Mouse (Mus musculus) neural tube, embryonic 11.5 days (tissue): ENCODE results near the gene Gm7073. TPM values are rescaled to one million over a fixed set of nuclear protein-coding genes. Genes with fewer than 3 reads are reported as not detected.

Source experiments
- ATAC-seq: fragments of 200-750 bp; cut with Nextera tagmentation; 2 replicates; pipeline ENCODE4 v1.8.0; 2017; ENCODE audit warnings: moderate number of reproducible peaks, mild to moderate bottlenecking, moderate TSS enrichment, moderate library complexity; ENCODE audit not compliant: insufficient read depth, low FRiP score, low TSS enrichment
- DNase-seq: peaks from one replicate; pipeline ENCODE4 v3.0.0-alpha.2; 2015; ENCODE audit warnings: low spot score
- H3K27ac ChIP-seq: fragments of 300-500 bp; sonication (generic); 2 replicates; pipeline ENCODE4 v1.5.1; 2014; ENCODE audit warnings: low read depth, mild to moderate bottlenecking, low read length
- H3K27me3 ChIP-seq: fragments of 300-500 bp; sonication (generic); 2 replicates; pipeline ENCODE4 v1.6.1; 2014; ENCODE audit warnings: mild to moderate bottlenecking, low read length, mixed read lengths; ENCODE audit not compliant: control insufficient read depth, insufficient read depth
- H3K36me3 ChIP-seq: fragments of 300-500 bp; sonication (generic); 2 replicates; pipeline ENCODE4 v1.6.1; 2014; ENCODE audit warnings: mild to moderate bottlenecking, low read length, moderate library complexity, mixed read lengths; ENCODE audit not compliant: control insufficient read depth, insufficient read depth
- H3K4me1 ChIP-seq: fragments of 300-500 bp; sonication (generic); 2 replicates; pipeline ENCODE4 v1.6.1; 2014; ENCODE audit warnings: low read length, mixed read lengths; ENCODE audit not compliant: control insufficient read depth, insufficient read depth
- H3K4me2 ChIP-seq: fragments of 300-500 bp; sonication (generic); 2 replicates; pipeline ENCODE4 v1.6.1; 2014; ENCODE audit warnings: low read depth, mild to moderate bottlenecking, moderate library complexity
- H3K4me3 ChIP-seq: fragments of 300-500 bp; sonication (generic); 2 replicates; pipeline ENCODE4 v1.5.1; 2014; ENCODE audit warnings: low read depth, low read length
- H3K9ac ChIP-seq: fragments of 300-500 bp; sonication (generic); 2 replicates; pipeline ENCODE4 v1.6.1; 2014; ENCODE audit warnings: mild to moderate bottlenecking, low read length
- H3K9me3 ChIP-seq: fragments of 300-500 bp; sonication (generic); 2 replicates; pipeline ENCODE4 v1.6.1; 2016; ENCODE audit warnings: low read length; ENCODE audit not compliant: control insufficient read depth
- WGBS: fragments of 180-500 bp; shearing (Covaris S2); extraction: QIAGEN DNeasy Blood & Tissue Kit; methylation state at CpG from one replicate; pipeline ENCODE4 v1.1.7; 2014; 5-methylcytosine and 5-hydroxymethylcytosine counted together
- polyA plus RNA-seq: library from polyadenylated mRNA; unstranded; fragments of >200 nt; fragmentation: Nextera tagmentation; extraction: Ambion mirVana; gene quantifications from 2 replicates; pipeline ENCODE4 v1.2.1, GENCODE M21; 2014

Gene Gm7073
- polyA plus RNA-seq, 1 experiment from 2014 or later, result not detected

DNA sequence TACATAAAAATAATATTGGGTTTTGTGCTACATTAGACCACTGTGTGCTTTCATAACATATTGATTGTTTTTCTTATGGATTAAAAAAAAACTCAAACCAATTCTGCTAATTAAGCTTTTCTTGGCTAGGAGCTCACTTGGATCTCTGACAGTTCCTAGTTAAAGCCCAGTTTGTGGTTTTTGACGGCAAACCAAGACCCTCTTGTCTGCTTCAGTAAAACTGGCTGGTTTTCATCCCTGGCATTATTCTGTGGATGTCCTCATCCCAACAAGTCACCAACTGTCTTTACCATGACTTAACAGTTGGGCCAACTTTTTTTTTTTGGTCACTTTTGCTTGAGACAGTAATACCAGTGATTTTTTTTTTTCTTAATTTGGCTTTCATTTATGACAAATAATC is 3.9 kb upstream of the Gm7073 start:
- no peaks in the 10 kb centered on the region for H3K4me1 ChIP-seq
- 51% methylated on average over 1 of the region's 1 CpGs for WGBS
- no peak overlapping the region for H3K4me2 ChIP-seq
- no peak overlapping the region for H3K4me3 ChIP-seq
- H3K27ac ChIP-seq, result no peak overlapping the region
- H3K27me3 ChIP-seq, result no peaks in the 10 kb centered on the region
- no peaks in the 10 kb centered on the region for H3K36me3 ChIP-seq
- ATAC-seq (no peak), DNase-seq (no peak)
- H3K9ac ChIP-seq, result no peak overlapping the region
- no peaks in the 10 kb centered on the region for H3K9me3 ChIP-seq

DNA sequence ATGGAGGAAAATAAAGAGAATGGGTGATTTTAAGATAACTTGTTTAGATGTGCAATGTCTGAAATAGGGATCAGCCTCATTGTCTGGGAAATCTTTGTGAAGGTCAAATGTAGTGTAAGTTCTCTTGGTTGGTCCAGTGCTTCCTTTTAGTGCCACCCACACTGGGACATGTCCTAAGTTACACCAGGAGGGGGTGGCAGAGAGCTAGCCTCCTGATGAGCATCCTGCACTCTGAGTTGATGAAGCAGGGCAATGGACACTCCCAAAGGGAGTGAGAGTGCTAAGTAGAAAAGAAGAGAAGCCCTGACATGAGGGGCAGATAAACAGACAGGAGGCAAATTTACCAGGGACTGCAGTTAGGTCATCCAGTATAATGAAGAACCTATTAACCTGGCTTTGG is 35.1 kb downstream of the Gm7073 start:
- no peaks in the 10 kb centered on the region for H3K9me3 ChIP-seq
- no peak overlapping the region for H3K4me2 ChIP-seq
- H3K27me3 ChIP-seq, result no peaks in the 10 kb centered on the region
- DNase-seq, result peak; percentile 50
- no peak for ATAC-seq
- no peak overlapping the region for H3K27ac ChIP-seq
- no peak overlapping the region for H3K9ac ChIP-seq
- no peaks in the 10 kb centered on the region for H3K36me3 ChIP-seq
- H3K4me3 ChIP-seq, result no peak overlapping the region
- no peaks in the 10 kb centered on the region for H3K4me1 ChIP-seq

DNA sequence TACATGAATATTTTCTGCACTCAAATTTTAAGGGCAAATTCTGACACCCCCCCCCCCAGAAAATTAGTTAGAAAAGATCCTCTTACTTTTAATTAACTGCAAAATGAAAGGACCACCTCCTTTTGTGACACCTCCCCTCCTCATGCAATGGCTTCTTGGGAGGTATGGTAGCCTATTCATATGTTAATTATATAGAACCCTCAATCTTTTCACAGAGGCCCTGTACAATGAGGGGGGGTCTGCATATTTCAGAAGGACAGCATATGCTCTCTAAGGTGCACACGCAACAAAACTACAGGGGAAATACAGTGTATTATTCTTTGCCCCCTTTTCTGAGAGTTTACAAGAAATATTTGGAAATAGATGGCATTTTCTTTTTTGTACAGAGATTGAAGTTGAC is 41.3 kb downstream of the Gm7073 start:
- WGBS, result 42% methylated on average over 1 of the region's 1 CpGs
- DNase-seq, result no peak
- Histone ChIP-seq H3K27ac (no peak overlapping the region), H3K4me2 (no peak overlapping the region), H3K4me1 (no peaks in the 10 kb centered on the region), H3K36me3 (no peaks in the 10 kb centered on the region), H3K27me3 (no peaks in the 10 kb centered on the region), H3K4me3 (no peak overlapping the region), H3K9ac (no peak overlapping the region), H3K9me3 (no peaks in the 10 kb centered on the region)
- peak; percentile 63; the same call in 1 of the 2 replicates for ATAC-seq

DNA sequence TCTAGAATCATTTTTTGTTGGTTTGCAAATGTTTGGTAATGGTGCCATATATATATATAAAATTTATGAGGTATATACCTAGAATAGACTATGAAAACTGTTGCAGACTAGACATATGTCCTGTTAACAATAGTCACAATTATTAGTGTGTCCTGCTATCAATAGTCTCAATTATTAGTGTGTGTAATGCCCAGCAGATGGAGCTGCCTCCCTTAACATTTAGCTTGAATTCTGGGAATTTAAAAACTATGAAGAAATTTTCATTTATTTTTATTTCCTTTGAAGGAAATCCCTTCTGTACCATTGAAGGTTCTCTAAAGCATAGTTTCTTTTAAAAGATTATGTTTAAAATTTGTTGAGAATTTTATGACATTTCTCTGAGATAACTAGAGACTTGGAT is 43.7 kb downstream of the Gm7073 start:
- H3K27ac ChIP-seq, result no peak overlapping the region
- H3K27me3 ChIP-seq, result no peaks in the 10 kb centered on the region
- no peaks in the 10 kb centered on the region for H3K4me1 ChIP-seq
- ATAC-seq (no peak), DNase-seq (no peak)
- H3K4me2 ChIP-seq, result no peak overlapping the region
- no peak overlapping the region for H3K9ac ChIP-seq
- H3K9me3 ChIP-seq, result no peaks in the 10 kb centered on the region
- no peak overlapping the region for H3K4me3 ChIP-seq
- H3K36me3 ChIP-seq, result no peaks in the 10 kb centered on the region

DNA sequence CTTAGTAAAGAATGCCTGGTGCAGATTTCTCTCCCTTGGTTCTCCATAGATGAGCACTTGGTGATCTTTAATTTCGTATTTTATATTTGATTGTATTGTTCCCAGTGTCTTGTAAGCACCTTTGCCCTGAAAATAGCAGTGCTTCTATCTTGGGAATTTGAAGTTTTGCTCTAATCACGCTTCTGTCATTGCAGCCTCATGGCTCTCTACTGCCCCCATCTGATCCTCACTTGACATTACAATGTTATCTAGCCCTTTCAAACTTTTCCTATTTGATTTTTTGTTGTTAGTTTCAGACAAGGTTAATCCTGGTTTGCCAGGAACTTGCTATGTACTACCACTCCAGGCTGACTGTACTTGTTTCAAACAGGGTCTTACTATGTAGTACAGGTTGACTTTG is 75.3 kb downstream of the Gm7073 start:
- Histone ChIP-seq H3K4me3 (no peak overlapping the region), H3K27ac (no peak overlapping the region), H3K4me2 (no peak overlapping the region), H3K9ac (no peak overlapping the region), H3K9me3 (no peaks in the 10 kb centered on the region), H3K4me1 (no peaks in the 10 kb centered on the region), H3K36me3 (no peaks in the 10 kb centered on the region), H3K27me3 (no peaks in the 10 kb centered on the region)
- no peak for ATAC-seq
- 16% methylated on average over 2 of the region's 2 CpGs for WGBS
- DNase-seq, result no peak

DNA sequence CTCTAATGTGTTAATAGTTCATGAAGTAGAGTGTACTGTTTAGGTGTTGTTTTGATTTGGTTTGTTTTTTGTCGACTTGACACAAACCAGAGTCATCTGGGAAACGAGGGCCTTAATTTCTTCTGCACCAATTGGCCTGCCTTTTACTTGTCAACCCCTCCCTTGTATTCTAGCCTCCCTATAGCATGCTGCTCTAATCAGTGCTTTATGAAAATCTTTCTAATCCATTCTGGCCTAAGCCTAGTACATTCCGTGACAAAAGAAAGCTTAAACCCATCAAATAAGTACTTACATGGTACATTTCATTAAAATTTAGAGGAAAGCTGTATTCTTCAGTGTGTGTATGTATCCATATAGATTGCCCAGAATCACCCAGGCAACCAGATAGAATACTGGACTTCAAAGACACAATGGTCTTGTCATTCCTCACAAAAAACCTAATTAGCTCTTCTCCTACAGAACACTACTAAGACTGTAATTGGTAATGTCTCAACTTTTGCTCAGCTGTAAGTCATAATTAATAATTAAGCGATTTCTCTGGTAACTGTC is 124.4 kb downstream of the Gm7073 start:
- DNase-seq (no peak), ATAC-seq (no peak)
- no peak overlapping the region for H3K9ac ChIP-seq
- H3K27me3 ChIP-seq, result no peaks in the 10 kb centered on the region
- H3K4me1 ChIP-seq, result no peaks in the 10 kb centered on the region
- H3K4me2 ChIP-seq, result no peak overlapping the region
- H3K27ac ChIP-seq, result no peak overlapping the region
- no peaks in the 10 kb centered on the region for H3K9me3 ChIP-seq
- no peak overlapping the region for H3K4me3 ChIP-seq
- H3K36me3 ChIP-seq, result no peaks in the 10 kb centered on the region
- WGBS, result 70% methylated on average over 4 of the region's 4 CpGs

DNA sequence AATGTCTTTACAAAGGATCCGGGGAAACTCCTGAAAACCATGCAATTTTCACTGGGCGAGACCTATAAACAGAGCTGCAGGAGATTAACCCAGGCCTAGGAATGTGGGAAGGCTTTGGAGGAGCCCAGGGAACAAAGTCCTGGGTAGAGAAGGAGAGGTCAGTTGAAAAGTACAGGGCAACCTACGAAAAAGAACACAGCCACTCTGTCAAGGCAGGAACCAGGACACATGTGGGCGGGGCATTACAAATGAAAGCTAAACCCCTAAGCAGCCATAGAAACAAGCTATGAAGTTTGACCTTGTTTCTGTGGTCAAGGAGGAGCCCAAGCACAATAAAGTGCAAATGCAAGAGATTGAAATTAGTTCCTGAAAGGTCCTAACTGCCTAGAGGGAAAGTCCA is 133.4 kb downstream of the Gm7073 start:
- Histone ChIP-seq H3K4me2 (no peak overlapping the region), H3K9me3 (no peaks in the 10 kb centered on the region), H3K9ac (no peak overlapping the region), H3K27ac (no peak overlapping the region), H3K4me3 (no peak overlapping the region), H3K4me1 (no peaks in the 10 kb centered on the region; the same call in 1 of the 2 replicates), H3K36me3 (no peaks in the 10 kb centered on the region), H3K27me3 (no peaks in the 10 kb centered on the region)
- no peak for ATAC-seq
- 63% methylated on average over 4 of the region's 4 CpGs for WGBS
- DNase-seq, result no peak

DNA sequence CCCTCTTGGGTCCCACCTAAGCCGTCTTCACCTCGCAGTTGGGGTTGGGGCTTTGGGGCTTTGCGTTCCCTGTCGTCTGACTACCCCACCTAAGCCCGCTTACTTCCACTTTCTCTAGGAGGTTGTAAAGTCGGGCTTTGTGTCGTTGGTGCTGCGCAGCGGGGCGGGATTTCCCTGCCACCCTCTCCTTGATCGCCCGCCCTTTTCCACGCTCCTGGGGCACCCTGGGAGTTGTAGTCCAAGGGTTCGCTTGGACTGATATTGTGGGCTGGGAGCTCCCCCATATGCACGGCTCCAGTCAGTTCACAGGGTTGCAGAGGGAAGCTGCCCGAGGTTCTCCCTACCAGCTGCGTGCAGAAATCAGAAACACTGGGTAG is 134.4 kb downstream of the Gm7073 start:
- Histone ChIP-seq H3K9me3 (no peaks in the 10 kb centered on the region), H3K36me3 (no peaks in the 10 kb centered on the region), H3K9ac (peak overlapping the region; percentile 91), H3K27ac (peak overlapping the region; percentile 93), H3K27me3 (no peaks in the 10 kb centered on the region), H3K4me2 (no peak overlapping the region), H3K4me3 (peak overlapping the region; percentile 63), H3K4me1 (no peaks in the 10 kb centered on the region; the same call in 1 of the 2 replicates)
- DNase-seq (peak; percentile 86), ATAC-seq (peak; percentile 95)
- 16% methylated on average over 17 of the region's 17 CpGs for WGBS

DNA sequence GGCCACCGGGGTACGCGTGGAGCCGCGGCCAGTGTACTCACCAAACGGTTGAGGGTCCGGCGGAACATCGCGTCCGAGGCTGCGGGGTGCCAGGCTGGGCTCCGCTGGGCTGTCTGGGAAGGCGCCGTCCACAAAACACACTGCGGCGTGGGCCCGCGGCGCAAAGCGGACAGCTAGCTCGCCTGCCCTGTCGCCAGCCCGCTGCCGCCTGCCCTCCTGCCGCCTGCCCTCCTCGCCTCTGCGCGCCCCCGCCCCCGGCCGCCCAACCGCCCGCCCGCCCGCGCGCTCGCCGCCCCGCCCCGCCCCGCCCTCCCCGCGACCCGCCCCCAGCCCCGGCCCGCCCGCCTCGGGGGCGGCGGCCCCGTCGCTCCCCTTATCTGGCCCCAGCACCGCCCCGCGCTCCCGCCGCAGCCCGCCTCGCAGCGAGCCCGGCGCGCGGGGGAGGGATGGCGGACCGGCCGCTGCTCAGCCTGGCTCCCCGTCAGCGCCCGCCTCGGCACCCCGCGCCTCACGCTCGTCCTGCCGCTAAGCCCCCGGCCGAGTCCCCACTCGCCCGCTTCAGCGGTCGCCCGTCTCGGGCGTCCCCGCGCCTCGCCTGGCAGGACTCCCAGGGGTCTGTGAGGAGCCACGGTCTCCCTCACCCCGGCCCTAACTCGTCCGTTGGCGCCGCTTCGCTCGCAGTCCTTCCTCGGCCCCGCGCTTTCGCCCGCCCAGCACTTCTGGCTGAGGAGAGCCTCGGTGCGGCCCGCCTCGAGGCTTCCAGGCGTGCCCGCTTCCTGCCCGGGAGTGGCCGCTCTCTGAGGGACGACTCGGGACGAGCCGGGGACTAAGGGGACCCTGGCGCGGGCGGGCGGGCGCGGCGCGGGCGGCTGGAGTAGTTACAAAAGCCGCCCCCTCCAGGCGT is 135.0 kb downstream of the Gm7073 start:
- no peaks in the 10 kb centered on the region for H3K27me3 ChIP-seq
- DNase-seq (peak; percentile 75), ATAC-seq (peak; percentile 77)
- peak overlapping the region; percentile 52 for H3K4me2 ChIP-seq
- 9% methylated on average over 43 of the region's 126 CpGs for WGBS
- no peaks in the 10 kb centered on the region for H3K36me3 ChIP-seq
- no peaks in the 10 kb centered on the region; the same call in 1 of the 2 replicates for H3K4me1 ChIP-seq
- peak overlapping the region; percentile 93 for H3K27ac ChIP-seq
- H3K4me3 ChIP-seq, result peak overlapping the region; percentile 63
- H3K9me3 ChIP-seq, result no peaks in the 10 kb centered on the region
- peak overlapping the region; percentile 91 for H3K9ac ChIP-seq
